Mouse (Mus musculus) embryo, embryonic 10 days (tissue): ENCODE results near the gene Ptprcap.

Experiments used
- DNase-seq: peaks from one replicate; pipeline ENCODE4 v3.0.0-alpha.2; 2015; ENCODE audit warnings: low spot score

Gene Ptprcap

GRCm38 (mm10) chr19:4166678-4167476 is 13.5 kb downstream of the Ptprcap start:
- DNase-seq = no peak

GRCm38 (mm10) chr19:4169378-4169784 is 16.0 kb downstream of the Ptprcap start:
- DNase-seq = peak; percentile 100

- DNase-seq = no peak
These were observed 16.4 kb downstream of the Ptprcap start for GRCm38 (mm10) chr19:4169810-4170209.

GRCm38 (mm10) chr19:4170723-4171392 is 17.5 kb downstream of the Ptprcap start:
- DNase-seq = no peak

GRCm38 (mm10) chr19:4171393-4172290 is 18.2 kb downstream of the Ptprcap start:
- DNase-seq = no peak

GRCm38 (mm10) chr19:4172925-4173324 is 19.5 kb downstream of the Ptprcap start:
- DNase-seq = no peak

- peak; percentile 33 for DNase-seq
These were observed 22.1 kb downstream of the Ptprcap start, which contains the start of gene Carns1 for GRCm38 (mm10) chr19:4175368-4175947. Gene Carns1 (minus strand): TSS chr19:4175479.

- no peak for DNase-seq
These were observed 27.0 kb downstream of the Ptprcap start for GRCm38 (mm10) chr19:4180411-4180810.

- DNase-seq = peak; percentile 66
These were observed 28.5 kb downstream of the Ptprcap start for GRCm38 (mm10) chr19:4181892-4182291.

GRCm38 (mm10) chr19:4183689-4184088 is 30.3 kb downstream of the Ptprcap start:
- no peak for DNase-seq

- no peak for DNase-seq
These were observed 31.9 kb downstream of the Ptprcap start for GRCm38 (mm10) chr19:4184976-4185975.

GRCm38 (mm10) chr19:4187303-4187702 is 33.9 kb downstream of the Ptprcap start:
- no peak for DNase-seq

- no peak for DNase-seq
These were observed 35.7 kb downstream of the Ptprcap start for GRCm38 (mm10) chr19:4189051-4189620.

- no peak for DNase-seq
These were observed 37.5 kb downstream of the Ptprcap start, which contains the start of gene Tbc1d10c for GRCm38 (mm10) chr19:4190831-4191334. Gene Tbc1d10c (minus strand): TSS chr19:4191284.

GRCm38 (mm10) chr19:4191528-4192250 is 38.3 kb downstream of the Ptprcap start, which contains the start of gene Ppp1ca:
Gene Ppp1ca (plus strand): TSS chr19:4192065.
- peak; percentile 93 for DNase-seq

GRCm38 (mm10) chr19:4192251-4192985 is 39.0 kb downstream of the Ptprcap start:
- DNase-seq = peak; percentile 31

- no peak for DNase-seq
These were observed 39.7 kb downstream of the Ptprcap start for GRCm38 (mm10) chr19:4193129-4193528.

- DNase-seq = no peak
These were observed 40.8 kb downstream of the Ptprcap start for GRCm38 (mm10) chr19:4194021-4194724.
